Mouse (Mus musculus) E14TG2a.4 (cell line): ENCODE data around the gene Sgtb.

Experiments used
- H3K27me3 ChIP-seq: 2 replicates; pipeline ENCODE4 v1.6.1; 2014; ENCODE audit warnings: low read length, control low read depth; ENCODE audit not compliant: insufficient read depth
- H3K36me3 ChIP-seq: 2 replicates; pipeline ENCODE4 v1.6.1; 2014; ENCODE audit warnings: low read length, control low read depth; ENCODE audit not compliant: insufficient read depth
- H3K4me1 ChIP-seq: replicated peaks from 2 replicates; pipeline ENCODE4 v1.6.1; 2014; ENCODE audit warnings: low read depth, low read length, control low read depth
- H3K4me3 ChIP-seq: replicated peaks from 2 replicates; pipeline ENCODE4 v1.5.1; 2014; ENCODE audit warnings: mild to moderate bottlenecking, low read length
- H3K9me3 ChIP-seq: 2 replicates; pipeline ENCODE4 v1.6.1; 2014; ENCODE audit warnings: low read length, control low read depth
- CTCF ChIP-seq: conservative IDR thresholded peaks from 2 replicates; pipeline ENCODE4 v1.5.1; 2014; ENCODE audit warnings: low read length
- NANOG ChIP-seq: IDR thresholded peaks from 2 replicates; pipeline ENCODE4 v1.6.1; 2014; ENCODE audit warnings: borderline replicate concordance, low read length, mixed read lengths
- POU5F1 ChIP-seq: IDR thresholded peaks from 2 replicates; pipeline ENCODE4 v1.6.1; 2014; ENCODE audit warnings: low read length, borderline replicate concordance

Gene Sgtb

DNA sequence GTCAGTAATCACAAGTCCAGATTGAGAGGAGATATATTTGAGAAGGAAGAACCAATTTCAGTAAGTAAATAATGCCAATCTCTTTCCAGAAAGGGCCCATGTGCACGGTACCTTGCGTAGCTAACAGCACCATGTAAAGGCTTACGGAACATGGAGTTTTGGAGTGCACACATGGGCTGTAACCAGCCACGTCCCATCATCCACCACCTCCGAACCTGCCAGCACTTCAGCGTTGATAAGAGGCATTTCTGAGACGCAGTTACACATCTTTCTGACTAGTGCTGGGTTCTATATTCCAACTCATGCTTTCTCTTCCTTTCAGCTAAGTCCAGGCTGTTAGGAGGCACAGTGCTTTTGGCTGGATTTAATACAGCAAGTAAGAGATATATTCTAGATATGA, 12.4 kb upstream of the Sgtb start:
- Histone ChIP-seq H3K9me3 (no peaks in the 10 kb centered on the region), H3K36me3 (peaks cover 18% of the 10 kb centered on the region), H3K4me1 (peaks cover 27% of the 10 kb centered on the region), H3K27me3 (no peaks in the 10 kb centered on the region), H3K4me3 (no peak overlapping the region)
- TF ChIP-seq NANOG: no peak
- TF ChIP-seq CTCF: no peak
- no peak for TF ChIP-seq POU5F1

DNA sequence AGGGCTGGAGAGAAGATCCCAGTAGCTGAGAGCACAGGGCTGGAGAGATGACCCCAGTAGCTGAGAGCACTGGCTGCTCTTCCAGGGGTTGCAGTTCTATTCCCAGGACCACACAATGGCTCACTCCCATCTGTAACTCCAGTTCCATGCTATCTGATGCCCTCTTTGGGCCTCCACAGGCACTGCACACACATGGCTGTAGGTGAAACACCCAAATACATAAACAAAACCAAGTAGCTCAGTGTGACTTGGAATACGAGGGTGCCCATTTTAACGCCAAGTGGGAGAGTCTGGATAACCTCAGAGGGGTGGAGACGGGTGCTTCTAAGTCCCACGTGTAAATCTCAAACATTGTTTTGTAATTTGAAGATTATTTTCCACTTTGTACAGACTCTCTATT, 9.1 kb upstream of the Sgtb start:
- Histone ChIP-seq H3K36me3 (no peaks in the 10 kb centered on the region), H3K4me1 (peaks cover 19% of the 10 kb centered on the region), H3K9me3 (peaks cover 13% of the 10 kb centered on the region), H3K4me3 (no peak overlapping the region), H3K27me3 (no peaks in the 10 kb centered on the region)
- TF ChIP-seq NANOG (no peak), POU5F1 (no peak), CTCF (peak; percentile 26; the same call in 1 of the 2 replicates)

DNA sequence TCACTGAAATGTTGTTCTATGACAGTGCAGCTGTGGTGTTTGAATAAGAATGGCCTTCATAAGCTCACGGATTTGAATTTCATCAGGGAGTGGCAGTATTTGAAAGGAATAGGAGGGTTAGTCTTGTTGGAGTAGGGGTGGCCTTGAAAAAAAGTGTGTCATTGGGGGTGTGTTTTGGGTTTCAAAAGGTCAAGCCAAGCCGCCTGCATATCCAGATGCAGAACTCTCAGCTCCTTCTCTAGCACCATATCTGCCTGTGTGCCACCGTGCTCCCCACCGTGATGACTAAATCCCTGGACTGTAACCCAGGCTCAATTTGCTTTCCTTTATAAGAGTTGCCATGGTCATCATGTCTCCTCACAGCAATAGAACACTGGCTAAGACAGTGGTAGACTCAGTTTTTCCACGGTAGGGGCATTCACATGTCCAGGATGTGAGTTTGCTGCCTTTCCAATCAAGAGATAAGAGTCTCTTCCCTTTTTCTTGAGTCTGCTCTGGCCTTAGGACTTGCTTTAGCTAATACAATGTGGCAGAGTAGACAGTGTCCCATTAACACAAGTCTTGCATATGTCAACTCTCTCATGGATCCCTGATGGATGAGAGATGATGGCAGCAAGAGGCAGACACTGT, 7.8 kb upstream of the Sgtb start:
- TF ChIP-seq NANOG (no peak), POU5F1 (no peak), CTCF (no peak)
- Histone ChIP-seq H3K36me3 (peaks cover 6% of the 10 kb centered on the region; the same call in 1 of the 2 replicates), H3K9me3 (peaks cover 13% of the 10 kb centered on the region), H3K4me3 (no peak overlapping the region), H3K27me3 (no peaks in the 10 kb centered on the region), H3K4me1 (peaks cover 12% of the 10 kb centered on the region; the same call in 1 of the 2 replicates)

DNA sequence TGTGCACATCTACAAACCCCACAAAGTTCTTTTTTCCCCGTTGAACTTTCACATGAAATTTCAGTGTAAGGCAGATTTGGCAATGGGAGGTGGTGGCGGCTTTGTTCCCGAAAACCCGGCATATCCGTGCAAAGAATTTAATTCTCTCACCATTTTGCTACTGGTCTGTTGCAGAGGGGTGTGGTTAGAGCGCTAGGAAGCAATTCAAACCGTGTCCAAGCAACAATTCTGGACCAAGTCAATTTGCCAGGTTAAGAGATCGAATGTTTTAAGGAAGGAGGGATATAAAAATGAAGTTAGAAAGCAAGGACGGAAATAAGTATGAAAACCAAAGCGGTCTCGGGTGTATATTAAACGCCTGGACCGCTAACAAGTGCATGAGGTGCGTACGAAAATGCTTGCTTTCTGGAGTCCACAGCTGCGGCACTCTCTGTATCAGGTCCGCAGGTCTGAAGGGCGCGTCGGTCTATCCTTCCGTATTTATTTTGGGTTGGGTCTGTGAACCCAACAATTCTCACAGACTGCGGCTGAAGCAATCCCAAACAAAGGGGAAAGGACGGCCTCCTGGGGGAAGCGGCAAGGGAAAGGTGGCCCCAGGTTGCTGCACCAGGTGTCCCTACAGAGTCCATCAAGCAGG, 772 bp upstream of the Sgtb start:
- Histone ChIP-seq H3K27me3 (no peaks in the 10 kb centered on the region), H3K4me1 (peaks cover 13% of the 10 kb centered on the region), H3K36me3 (peaks cover 6% of the 10 kb centered on the region; the same call in 1 of the 2 replicates), H3K9me3 (peaks cover 12% of the 10 kb centered on the region), H3K4me3 (peak overlapping the region; percentile 94)
- no peak for TF ChIP-seq POU5F1
- TF ChIP-seq CTCF: no peak
- TF ChIP-seq NANOG: no peak

DNA sequence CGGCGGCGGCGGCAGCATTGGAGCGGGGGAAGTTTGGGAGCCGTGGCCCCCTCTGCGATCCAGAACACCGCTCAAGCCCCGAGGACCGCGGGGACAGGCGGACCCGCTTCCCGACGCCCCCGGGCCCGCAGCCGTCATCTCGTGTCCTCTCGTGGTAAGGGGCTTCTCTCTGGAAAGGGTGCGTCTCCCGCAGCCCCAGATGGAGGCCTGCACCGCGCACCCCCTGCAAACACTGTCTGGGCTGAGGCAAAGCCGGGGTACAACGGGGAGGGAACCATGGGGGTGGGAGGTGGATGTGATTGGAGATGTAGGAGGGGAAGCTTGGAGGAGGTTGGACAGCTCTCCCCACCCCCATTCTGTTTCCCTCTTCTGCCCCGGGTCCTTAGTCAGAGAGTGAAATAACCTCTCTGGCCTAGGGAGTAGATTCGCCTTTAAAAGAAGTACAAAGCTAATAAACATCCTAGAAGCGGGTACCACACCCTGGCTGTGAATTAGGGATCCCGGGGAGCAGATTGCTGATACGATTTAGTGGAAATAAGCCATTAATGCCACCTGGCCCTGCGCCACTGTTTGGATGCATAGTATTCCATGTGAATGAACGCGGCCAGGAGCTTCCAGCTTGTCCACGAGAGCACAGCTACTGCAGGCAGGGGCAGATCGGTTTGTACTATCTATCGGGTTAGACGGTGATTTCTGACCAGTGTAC, 428 bp downstream of the Sgtb start:
- H3K9me3 ChIP-seq: no peaks in the 10 kb centered on the region
- H3K36me3 ChIP-seq: peaks cover 6% of the 10 kb centered on the region; the same call in 1 of the 2 replicates
- peaks cover 13% of the 10 kb centered on the region for H3K4me1 ChIP-seq
- TF ChIP-seq CTCF: no peak
- TF ChIP-seq NANOG: no peak
- no peak for TF ChIP-seq POU5F1
- peak overlapping the region; percentile 94 for H3K4me3 ChIP-seq
- no peaks in the 10 kb centered on the region for H3K27me3 ChIP-seq

DNA sequence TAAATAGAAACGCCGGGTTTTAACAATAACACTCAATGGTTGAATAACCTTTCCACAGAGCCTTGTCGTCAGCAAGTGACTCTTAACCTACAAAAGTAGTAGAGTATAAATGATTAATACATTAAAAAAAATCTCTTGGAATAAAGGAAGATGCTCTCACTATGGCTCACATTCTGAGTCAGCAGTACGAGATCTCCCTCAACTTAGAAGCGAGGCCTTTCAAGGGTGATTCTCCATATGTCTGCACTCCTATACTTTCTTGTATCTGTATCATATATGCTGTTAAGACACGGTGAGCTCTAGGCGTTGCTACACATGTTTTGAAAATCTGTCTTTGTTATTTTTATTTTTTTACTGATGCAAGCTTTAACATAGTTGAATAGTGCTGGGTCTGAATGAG, 985 bp downstream of the Sgtb start:
- Histone ChIP-seq H3K4me1 (peaks cover 13% of the 10 kb centered on the region), H3K9me3 (no peaks in the 10 kb centered on the region), H3K4me3 (peak overlapping the region; percentile 94), H3K36me3 (peaks cover 6% of the 10 kb centered on the region; the same call in 1 of the 2 replicates), H3K27me3 (no peaks in the 10 kb centered on the region)
- TF ChIP-seq POU5F1 (no peak), NANOG (no peak), CTCF (no peak)

DNA sequence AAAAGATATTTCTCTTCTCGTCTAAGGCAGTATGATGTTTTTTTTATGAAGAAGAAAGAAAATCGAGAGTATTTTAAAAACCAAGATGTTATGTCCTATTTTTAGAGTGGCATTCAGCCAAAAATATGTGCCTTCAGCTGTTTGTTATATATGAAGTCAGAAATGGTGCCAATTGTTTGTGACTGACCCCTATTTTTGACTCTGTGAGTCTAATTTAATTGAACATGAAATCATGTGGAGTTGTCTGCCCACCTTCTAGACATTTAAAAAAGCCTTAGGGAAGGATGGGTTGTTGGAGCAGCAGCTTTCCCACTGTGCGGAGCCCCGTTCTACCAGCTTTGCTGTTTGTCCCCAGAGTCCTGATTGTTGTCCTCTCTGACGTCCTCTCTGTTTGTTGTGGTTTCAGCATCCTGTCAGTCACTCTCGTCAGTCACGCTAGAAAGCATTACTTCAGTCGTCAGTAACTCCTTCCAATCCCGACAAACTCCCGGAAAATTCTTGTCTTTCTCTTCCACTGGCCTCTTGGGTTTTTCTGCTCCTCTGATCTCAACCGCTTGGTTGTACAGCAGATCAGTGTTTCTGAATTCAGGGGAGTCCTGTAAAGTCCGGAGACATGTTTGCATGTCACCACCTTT, 2.8 kb downstream of the Sgtb start:
- no peaks in the 10 kb centered on the region for H3K9me3 ChIP-seq
- peaks cover 13% of the 10 kb centered on the region for H3K4me1 ChIP-seq
- no peaks in the 10 kb centered on the region for H3K27me3 ChIP-seq
- TF ChIP-seq CTCF (no peak), NANOG (no peak), POU5F1 (no peak)
- no peaks in the 10 kb centered on the region for H3K36me3 ChIP-seq
- no peak overlapping the region for H3K4me3 ChIP-seq

DNA sequence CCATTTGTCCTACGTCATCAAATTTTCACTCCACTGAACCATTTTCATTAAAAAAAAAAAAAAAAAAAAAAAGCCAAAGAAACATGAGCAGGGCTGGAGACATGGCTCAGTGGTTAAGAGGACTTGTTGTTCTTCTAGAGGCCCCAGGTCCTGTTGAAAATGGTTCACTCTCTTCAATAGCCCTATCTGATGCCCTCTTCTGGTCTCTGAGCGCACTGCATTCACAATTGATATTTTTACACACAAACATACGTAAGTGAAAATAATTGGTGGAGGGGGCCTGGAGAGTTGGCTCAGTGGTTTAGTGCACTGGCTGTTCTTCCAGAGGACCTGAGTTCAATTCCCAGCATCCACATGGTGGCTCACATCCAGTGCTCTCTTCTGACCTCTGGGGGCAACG, 4.2 kb downstream of the Sgtb start:
- H3K4me1 ChIP-seq: peaks cover 7% of the 10 kb centered on the region
- peak; percentile 60 for TF ChIP-seq CTCF
- TF ChIP-seq NANOG: no peak
- no peak for TF ChIP-seq POU5F1
- H3K27me3 ChIP-seq: no peaks in the 10 kb centered on the region
- H3K9me3 ChIP-seq: no peaks in the 10 kb centered on the region
- no peak overlapping the region for H3K4me3 ChIP-seq
- H3K36me3 ChIP-seq: no peaks in the 10 kb centered on the region
